Mouse (Mus musculus) hindbrain, embryonic 13.5 days (tissue): ENCODE measurements around the gene Suz12. TPM values are rescaled to one million over a fixed set of nuclear protein-coding genes. Genes with fewer than 3 reads are reported as not detected.
"Not testable (repeated sequence)": the region's sequence is repeated elsewhere in the genome, so short reads cannot be mapped to it uniquely, and the experiment has no call there.

Source experiments
- ATAC-seq: fragments of 200-750 bp; cut with Nextera tagmentation; 2 replicates; pipeline ENCODE4 v1.8.0; 2017; ENCODE audit warnings: moderate TSS enrichment; ENCODE audit not compliant: low FRiP score
- H3K27ac ChIP-seq: fragments of 300-500 bp; sonication (generic); 2 replicates; pipeline ENCODE4 v1.5.1; 2015; ENCODE audit warnings: inconsistent platforms, mild to moderate bottlenecking, moderate library complexity
- H3K27me3 ChIP-seq: fragments of 300-500 bp; sonication (generic); 2 replicates; pipeline ENCODE4 v1.6.1; 2015; ENCODE audit warnings: mild to moderate bottlenecking, inconsistent platforms
- H3K36me3 ChIP-seq: fragments of 300-500 bp; sonication (generic); 2 replicates; pipeline ENCODE4 v1.6.1; 2015; ENCODE audit warnings: mild to moderate bottlenecking, inconsistent platforms
- H3K4me1 ChIP-seq: fragments of 300-500 bp; sonication (generic); replicated peaks from 2 replicates; pipeline ENCODE4 v1.6.1; 2015; ENCODE audit warnings: inconsistent platforms
- H3K4me2 ChIP-seq: fragments of 300-500 bp; sonication (generic); 2 replicates; pipeline ENCODE4 v1.6.1; 2015; ENCODE audit warnings: inconsistent platforms, mild to moderate bottlenecking, moderate library complexity
- H3K4me3 ChIP-seq: fragments of 300-500 bp; sonication (generic); 2 replicates; pipeline ENCODE4 v1.5.1; 2015; ENCODE audit warnings: mild to moderate bottlenecking, inconsistent platforms
- H3K9ac ChIP-seq: fragments of 300-500 bp; sonication (generic); 2 replicates; pipeline ENCODE4 v1.6.1; 2015; ENCODE audit warnings: mild to moderate bottlenecking, inconsistent platforms
- H3K9me3 ChIP-seq: fragments of 300-500 bp; sonication (generic); 2 replicates; pipeline ENCODE4 v1.6.1; 2016; ENCODE audit warnings: inconsistent platforms
- WGBS: fragments of 180-500 bp; shearing (Covaris S2); methylation state at CpG from one replicate; pipeline ENCODE4 v1.1.7; 2015; 5-methylcytosine and 5-hydroxymethylcytosine counted together
- polyA plus RNA-seq: library from polyadenylated mRNA; unstranded; fragments of >200 nt; fragmentation: Nextera tagmentation; extraction: Ambion mirVana; gene quantifications from 2 replicates; pipeline ENCODE4 v1.2.1, GENCODE M21; 2015

Gene Suz12
- polyA plus RNA-seq, 1 experiment from 2014 or later: 16.9 TPM

DNA sequence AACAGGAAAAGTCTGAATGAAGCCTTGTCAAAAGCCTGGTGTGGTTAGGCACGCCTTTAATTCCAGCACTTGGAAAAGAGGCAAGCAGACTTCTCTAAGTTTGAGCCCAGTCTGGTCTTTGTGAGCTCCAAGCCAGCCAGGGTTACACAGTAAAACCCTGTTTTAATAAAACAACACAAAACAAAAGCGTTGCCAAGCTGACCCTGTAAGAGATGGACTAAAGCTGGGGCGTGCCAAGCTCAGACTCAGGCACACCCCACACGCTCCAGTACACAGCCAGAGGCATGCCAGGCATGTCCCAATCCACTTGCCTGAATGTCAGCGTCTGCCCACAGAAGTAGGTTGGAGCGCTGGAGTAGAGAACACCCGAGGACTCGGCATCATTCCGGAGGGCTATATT lies 63.2 kb downstream of the Suz12 start:
- H3K4me2 ChIP-seq: no peak overlapping the region
- H3K4me3 ChIP-seq: no peak overlapping the region
- H3K36me3 ChIP-seq: peaks cover 36% of the 10 kb centered on the region
- H3K9me3 ChIP-seq: no peaks in the 10 kb centered on the region
- H3K27ac ChIP-seq: no peak overlapping the region
- 90% methylated on average over 9 of the region's 9 CpGs for WGBS
- no peaks in the 10 kb centered on the region for H3K4me1 ChIP-seq
- no peak overlapping the region for H3K9ac ChIP-seq
- ATAC-seq: no peak
- H3K27me3 ChIP-seq: no peaks in the 10 kb centered on the region

DNA sequence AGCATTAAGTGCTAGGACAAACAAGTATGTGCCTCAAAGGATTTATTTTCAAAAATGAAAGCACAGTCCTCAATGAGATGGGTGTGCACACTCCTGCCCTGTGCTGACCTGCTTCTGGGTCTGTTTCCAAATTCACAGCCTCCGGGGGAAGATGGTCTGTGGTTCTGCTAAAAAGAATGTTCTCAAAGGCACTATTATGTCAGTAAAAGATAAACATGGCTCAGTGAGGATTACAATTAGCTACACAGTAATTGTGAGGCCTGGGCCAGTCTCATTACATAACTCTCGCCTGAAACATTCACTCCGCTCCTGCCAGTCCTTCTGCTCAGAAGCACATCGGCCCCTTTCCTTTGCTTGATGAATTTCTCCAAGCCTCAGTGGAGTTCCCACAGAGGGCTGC lies 69.3 kb downstream of the Suz12 start:
- no peak overlapping the region for H3K9ac ChIP-seq
- H3K4me1 ChIP-seq: no peaks in the 10 kb centered on the region
- WGBS: 72% methylated on average over 4 of the region's 4 CpGs

DNA sequence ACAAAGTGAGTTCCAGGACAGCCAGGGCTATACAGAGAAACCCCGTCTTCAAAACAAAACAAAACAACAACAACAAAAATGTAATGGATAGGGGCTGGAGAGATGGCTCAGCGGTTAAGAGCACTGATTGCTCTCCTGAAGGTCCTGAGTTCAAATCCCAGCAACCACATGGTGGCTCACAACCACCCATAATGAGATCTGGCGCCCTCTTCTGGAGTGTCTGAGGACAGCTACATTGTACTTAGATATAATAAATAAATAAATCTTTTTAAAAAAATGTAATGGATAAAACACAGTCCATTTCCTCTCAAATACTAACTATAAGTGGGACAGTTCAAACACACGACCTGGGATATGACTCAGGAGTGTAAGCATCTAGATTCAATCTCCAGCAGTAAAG lies 73.5 kb downstream of the Suz12 start:
- not testable (repeated sequence) for H3K4me1 ChIP-seq, H3K4me2 ChIP-seq, ATAC-seq, H3K9me3 ChIP-seq, H3K9ac ChIP-seq, H3K36me3 ChIP-seq, H3K27me3 ChIP-seq, H3K27ac ChIP-seq, H3K4me3 ChIP-seq
- 85% methylated on average over 4 of the region's 4 CpGs for WGBS

More for the DNA sequence above, 69.3 kb downstream of the Suz12 start:
- Histone ChIP-seq H3K27ac (no peak overlapping the region), H3K36me3 (peaks cover 25% of the 10 kb centered on the region), H3K4me2 (no peak overlapping the region), H3K9me3 (no peaks in the 10 kb centered on the region), H3K4me3 (no peak overlapping the region), H3K27me3 (no peaks in the 10 kb centered on the region)
- no peak for ATAC-seq

DNA sequence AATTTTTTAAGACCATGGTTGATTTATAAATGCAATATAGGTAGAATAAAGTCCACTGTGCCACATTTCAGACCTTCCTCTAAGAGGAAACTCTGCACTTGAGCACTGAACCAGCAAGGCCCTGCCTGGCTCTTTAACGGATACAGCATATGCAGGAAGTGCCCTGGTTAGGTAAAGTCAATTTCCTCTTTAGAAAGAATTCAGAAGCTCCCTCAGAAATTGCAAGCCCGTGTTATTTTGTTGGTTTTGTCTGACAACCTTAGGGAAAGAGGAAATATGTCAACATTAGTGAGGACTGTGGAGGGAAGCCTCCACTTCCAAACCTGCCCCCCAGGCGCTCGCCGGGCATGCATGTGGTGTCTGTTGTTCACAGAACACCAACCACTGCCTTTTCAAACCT lies 74.7 kb downstream of the Suz12 start:
- ATAC-seq: no peak
- no peak overlapping the region for H3K9ac ChIP-seq
- H3K4me3 ChIP-seq: no peak overlapping the region
- H3K27me3 ChIP-seq: no peaks in the 10 kb centered on the region
- no peaks in the 10 kb centered on the region for H3K4me1 ChIP-seq
- H3K36me3 ChIP-seq: peaks cover 3% of the 10 kb centered on the region; the same call in 1 of the 2 replicates
- H3K4me2 ChIP-seq: no peak overlapping the region
- H3K27ac ChIP-seq: no peak overlapping the region
- 91% methylated on average over 5 of the region's 5 CpGs for WGBS
- no peaks in the 10 kb centered on the region for H3K9me3 ChIP-seq

DNA sequence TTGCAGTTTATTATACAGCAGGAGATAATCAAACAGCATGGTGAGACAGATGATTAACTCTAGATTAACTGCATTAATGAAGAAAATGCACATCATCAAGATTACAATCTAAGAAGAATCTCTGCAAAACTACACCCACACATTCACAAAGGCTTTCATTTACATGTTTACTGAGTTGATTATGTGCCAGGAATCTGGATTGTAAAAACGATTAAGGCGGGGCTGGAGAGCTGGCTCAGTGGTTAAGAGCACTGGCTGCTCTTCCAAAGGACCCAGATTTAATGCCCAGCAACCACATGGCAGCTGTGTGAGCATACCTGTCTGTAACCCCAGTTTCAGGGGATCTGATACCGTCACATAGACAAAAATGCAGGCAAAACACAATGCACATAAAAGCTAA lies 76.9 kb downstream of the Suz12 start:
- 89% methylated on average over 3 of the region's 3 CpGs for WGBS

DNA sequence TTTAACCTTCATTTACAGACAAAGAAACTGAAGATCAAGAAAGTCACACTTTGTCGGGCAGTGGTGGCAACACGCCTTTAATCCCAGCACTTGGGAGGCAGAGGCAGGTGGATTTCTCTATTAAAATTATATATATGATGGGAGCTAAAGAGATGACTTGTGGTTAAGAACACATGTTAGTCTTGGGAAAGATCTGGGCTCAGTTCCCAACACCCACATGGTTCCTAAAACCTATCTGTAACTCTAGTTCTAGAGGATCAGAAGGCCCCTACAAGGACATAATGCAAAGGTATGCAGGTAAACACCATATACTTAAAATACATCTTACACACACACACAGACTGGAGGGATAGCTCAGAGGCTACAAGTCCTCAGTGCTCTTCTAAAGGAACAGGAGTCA lies 78.1 kb downstream of the Suz12 start:
- no peak overlapping the region for H3K9ac ChIP-seq
- no peak for ATAC-seq
- WGBS: 95% methylated on average over 2 of the region's 2 CpGs
- H3K27ac ChIP-seq: no peak overlapping the region
- no peaks in the 10 kb centered on the region for H3K9me3 ChIP-seq
- H3K27me3 ChIP-seq: no peaks in the 10 kb centered on the region
- H3K36me3 ChIP-seq: no peaks in the 10 kb centered on the region
- no peak overlapping the region for H3K4me3 ChIP-seq
- no peak overlapping the region for H3K4me2 ChIP-seq
- no peaks in the 10 kb centered on the region for H3K4me1 ChIP-seq

More for the DNA sequence above, 76.9 kb downstream of the Suz12 start:
- H3K4me2 ChIP-seq: no peak overlapping the region
- no peak overlapping the region for H3K4me3 ChIP-seq
- H3K27me3 ChIP-seq: no peaks in the 10 kb centered on the region
- no peak for ATAC-seq
- H3K36me3 ChIP-seq: no peaks in the 10 kb centered on the region
- no peak overlapping the region for H3K9ac ChIP-seq
- H3K27ac ChIP-seq: no peak overlapping the region
- no peaks in the 10 kb centered on the region for H3K4me1 ChIP-seq
- H3K9me3 ChIP-seq: no peaks in the 10 kb centered on the region

DNA sequence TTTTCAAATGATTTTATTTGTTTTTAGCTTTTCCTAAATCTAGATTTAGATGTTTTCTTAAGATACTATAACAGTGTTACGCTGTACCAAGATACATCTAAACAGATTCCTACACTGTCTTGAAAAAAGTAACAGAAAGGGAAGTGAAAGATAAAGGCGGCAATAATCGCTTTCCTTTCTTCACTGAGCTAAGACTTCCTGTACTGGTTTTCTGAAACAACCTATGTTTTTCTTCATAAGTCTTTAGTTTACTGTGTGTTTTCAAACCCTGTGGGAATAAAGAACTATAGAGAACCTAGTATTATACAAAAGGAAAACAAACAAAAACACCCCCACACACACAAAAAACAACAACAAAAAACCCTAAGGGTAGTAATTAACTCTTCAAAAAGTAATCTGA lies 79.5 kb downstream of the Suz12 start:
- Histone ChIP-seq H3K36me3 (no peaks in the 10 kb centered on the region), H3K9ac (no peak overlapping the region), H3K9me3 (no peaks in the 10 kb centered on the region), H3K4me2 (no peak overlapping the region), H3K4me3 (no peak overlapping the region), H3K27me3 (no peaks in the 10 kb centered on the region), H3K4me1 (no peaks in the 10 kb centered on the region), H3K27ac (no peak overlapping the region)
- ATAC-seq: no peak
- WGBS: 91% methylated on average over 3 of the region's 3 CpGs

DNA sequence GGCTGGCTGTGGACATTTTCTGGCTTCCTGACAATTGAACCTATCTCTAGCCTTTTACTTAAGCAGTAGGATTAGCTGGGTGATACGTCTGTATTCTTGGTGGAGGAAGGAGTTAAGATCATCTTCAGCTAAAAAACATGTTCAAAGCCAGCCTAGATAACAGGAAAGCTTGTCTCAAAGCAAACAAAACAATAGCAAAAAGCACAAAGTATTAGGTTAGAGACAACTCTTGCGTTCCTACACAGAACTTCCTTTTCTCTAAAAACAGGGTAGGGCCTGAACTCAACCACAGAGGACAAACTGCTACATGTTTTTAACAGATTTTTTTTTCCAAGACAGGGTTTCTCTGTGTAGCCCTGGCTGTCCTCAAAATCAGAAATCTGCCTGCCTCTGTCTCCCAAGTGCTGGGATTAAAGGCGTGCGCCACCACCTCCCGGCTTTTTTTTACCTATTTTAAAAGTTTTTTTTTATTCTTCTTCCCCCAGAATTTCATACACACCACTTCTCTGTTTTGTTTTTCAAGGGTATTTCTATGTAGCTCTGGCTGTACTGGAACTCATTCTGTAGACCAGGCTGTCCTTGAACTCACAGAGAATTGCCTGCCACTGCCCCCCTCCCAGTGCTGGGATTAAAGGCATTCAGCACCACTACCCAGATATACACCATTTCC lies 82.8 kb downstream of the Suz12 start:
- Histone ChIP-seq H3K27me3 (no peaks in the 10 kb centered on the region), H3K9me3 (no peaks in the 10 kb centered on the region), H3K4me2 (no peak overlapping the region), H3K9ac (no peak overlapping the region), H3K27ac (no peak overlapping the region), H3K36me3 (no peaks in the 10 kb centered on the region), H3K4me1 (peaks cover 10% of the 10 kb centered on the region), H3K4me3 (no peak overlapping the region)
- no peak for ATAC-seq
- 96% methylated on average over 5 of the region's 5 CpGs for WGBS

DNA sequence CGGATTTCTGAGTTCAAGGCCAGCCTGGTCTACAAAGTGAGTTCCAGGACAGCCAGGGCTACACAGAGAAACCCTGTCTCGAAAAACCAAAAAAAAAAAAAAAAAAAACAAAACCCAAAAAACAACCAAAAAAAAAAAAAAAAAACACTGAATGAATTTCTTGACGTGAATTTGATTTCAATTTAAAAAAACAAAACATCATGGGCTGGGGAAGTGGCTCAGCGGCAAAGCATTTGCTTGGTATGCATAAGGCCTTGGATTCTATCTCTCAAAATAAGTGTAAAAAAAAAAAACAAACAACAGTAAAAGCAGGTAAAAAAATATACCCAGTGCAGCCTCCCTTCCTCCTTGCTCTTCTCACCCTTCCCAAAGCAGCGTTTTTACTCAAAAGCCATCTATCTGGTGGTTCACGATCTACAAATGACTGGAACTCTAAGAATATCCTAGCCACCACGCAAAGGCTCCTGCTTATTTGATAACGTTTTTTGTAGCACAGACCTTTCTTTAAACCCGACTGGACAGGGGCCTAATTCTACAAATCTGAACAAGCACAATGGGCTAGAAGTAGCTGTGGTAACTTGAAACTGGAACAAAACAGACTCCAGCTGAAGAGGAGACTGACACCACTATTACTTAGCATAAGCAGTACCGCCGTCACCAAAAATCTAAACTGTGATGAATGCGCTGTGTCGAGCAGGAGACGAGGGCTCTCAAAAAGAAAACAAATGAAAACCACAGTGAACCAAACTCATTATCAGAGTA lies 85.1 kb downstream of the Suz12 start:
- Histone ChIP-seq H3K36me3 (no peaks in the 10 kb centered on the region), H3K27ac (no peak overlapping the region), H3K27me3 (no peaks in the 10 kb centered on the region), H3K9ac (no peak overlapping the region), H3K9me3 (no peaks in the 10 kb centered on the region), H3K4me2 (no peak overlapping the region), H3K4me1 (peaks cover 14% of the 10 kb centered on the region), H3K4me3 (no peak overlapping the region)
- WGBS: 82% methylated on average over 14 of the region's 14 CpGs
- ATAC-seq: no peak

DNA sequence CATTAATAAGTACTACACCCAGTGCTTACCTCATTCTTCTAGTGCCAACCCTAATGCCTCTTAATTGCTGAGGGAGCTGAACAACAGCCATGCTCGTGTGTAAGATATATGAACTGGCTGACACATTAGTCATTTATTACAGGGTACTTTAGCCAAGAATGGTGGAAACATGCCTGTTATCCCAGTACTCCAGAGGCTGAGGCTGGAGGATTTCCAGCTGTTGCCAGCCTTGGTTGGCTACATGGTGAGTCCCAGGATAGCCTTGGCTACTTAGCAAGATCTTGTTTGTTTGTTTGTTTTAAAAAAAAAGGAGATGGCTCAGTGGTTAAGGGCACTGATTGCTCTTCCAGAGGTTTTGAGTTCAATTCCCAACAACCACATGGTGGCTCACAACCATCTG lies 85.9 kb downstream of the Suz12 start:
- ATAC-seq: no peak
- H3K9me3 ChIP-seq: no peaks in the 10 kb centered on the region
- H3K27me3 ChIP-seq: no peaks in the 10 kb centered on the region
- H3K4me1 ChIP-seq: peaks cover 14% of the 10 kb centered on the region
- 55% methylated on average over 1 of the region's 1 CpGs for WGBS
- no peak overlapping the region for H3K27ac ChIP-seq
- no peak overlapping the region for H3K4me3 ChIP-seq
- H3K36me3 ChIP-seq: no peaks in the 10 kb centered on the region
- H3K9ac ChIP-seq: no peak overlapping the region
- H3K4me2 ChIP-seq: no peak overlapping the region

DNA sequence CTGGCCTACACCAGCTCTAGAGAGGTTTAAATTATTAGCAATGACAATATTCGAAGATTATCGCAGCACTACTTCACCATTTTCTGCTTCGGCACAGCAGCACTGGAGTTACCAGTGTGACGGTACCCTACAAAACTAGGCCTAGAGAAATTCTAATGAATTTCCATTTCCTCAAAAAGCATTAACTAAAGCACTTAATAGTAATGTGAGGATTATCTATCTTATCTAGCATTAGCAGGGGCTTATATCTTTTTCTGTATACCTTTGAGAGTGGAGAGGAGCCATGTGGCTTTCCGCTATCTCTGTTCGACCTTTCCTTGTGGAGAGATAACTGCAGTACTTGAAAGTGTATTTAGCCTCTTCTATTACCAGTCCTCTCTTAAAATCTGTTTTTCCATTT lies 86.8 kb downstream of the Suz12 start:
- WGBS: 70% methylated on average over 6 of the region's 6 CpGs

DNA sequence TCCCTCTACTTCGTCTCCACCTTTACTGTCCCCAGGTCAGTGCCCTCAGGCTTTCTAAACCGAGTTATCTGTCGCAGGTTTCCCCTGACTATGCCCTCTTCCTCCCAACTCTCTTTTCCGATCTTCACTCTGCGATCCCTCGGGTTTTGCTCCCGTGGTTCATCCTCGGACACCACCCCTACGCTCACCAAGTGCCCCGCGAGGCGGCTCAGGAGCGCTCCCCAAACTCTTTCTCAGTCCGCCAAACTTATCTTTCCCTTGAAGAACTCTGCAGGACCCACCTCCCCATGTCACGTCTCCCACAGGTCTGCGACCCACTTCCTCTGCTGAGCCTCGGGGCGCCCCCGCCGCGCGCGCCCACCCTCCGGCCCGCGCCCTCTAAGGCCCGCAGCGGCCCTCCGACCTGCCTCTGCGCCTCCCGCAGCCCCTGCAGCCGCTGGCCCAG lies 87.5 kb downstream of the Suz12 start:
- no peak; the same call in 1 of the 2 replicates for ATAC-seq

More for the DNA sequence above, 86.8 kb downstream of the Suz12 start:
- Histone ChIP-seq H3K9me3 (no peaks in the 10 kb centered on the region), H3K9ac (peak overlapping the region; percentile 91; the same call in 1 of the 2 replicates), H3K4me3 (peak overlapping the region; percentile 89), H3K4me2 (peak overlapping the region; percentile 83), H3K36me3 (no peaks in the 10 kb centered on the region), H3K4me1 (peaks cover 14% of the 10 kb centered on the region), H3K27me3 (no peaks in the 10 kb centered on the region), H3K27ac (no peak overlapping the region)
- no peak for ATAC-seq

More for the DNA sequence above, 87.5 kb downstream of the Suz12 start:
- H3K27me3 ChIP-seq: no peaks in the 10 kb centered on the region
- H3K27ac ChIP-seq: peak overlapping the region; percentile 84
- peaks cover 14% of the 10 kb centered on the region for H3K4me1 ChIP-seq
- WGBS: under 1% methylated on average over 30 of the region's 32 CpGs
- peak overlapping the region; percentile 83 for H3K4me2 ChIP-seq
- peak overlapping the region; percentile 91 for H3K9ac ChIP-seq
- H3K4me3 ChIP-seq: peak overlapping the region; percentile 89
- H3K36me3 ChIP-seq: no peaks in the 10 kb centered on the region
- H3K9me3 ChIP-seq: no peaks in the 10 kb centered on the region
